Mouse (Mus musculus): ENCODE data around the gene B3gnt2.

B3gnt2 gene

DNA sequence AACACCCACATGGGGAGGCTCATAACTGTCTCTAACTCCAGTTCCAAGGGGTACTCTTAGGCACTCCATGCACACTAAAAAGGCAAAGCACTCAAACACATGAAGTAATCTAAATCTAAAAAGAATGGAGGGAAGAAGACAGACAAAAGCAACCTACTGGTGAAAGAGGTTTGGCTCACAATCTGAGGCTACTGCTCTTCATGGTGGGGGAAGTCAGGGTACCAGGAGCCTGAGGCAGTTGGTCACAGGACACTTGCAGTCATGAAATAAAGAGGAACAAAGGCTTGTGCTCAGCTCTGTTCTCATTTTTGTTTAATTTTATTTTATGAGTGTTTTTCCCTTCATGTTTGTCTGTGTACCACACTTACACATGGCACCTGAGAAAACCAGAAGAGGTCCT is 45.6 kb downstream of the B3gnt2 start:
- no peak for DNase-seq (ENCODE audit: low spot score)

DNA sequence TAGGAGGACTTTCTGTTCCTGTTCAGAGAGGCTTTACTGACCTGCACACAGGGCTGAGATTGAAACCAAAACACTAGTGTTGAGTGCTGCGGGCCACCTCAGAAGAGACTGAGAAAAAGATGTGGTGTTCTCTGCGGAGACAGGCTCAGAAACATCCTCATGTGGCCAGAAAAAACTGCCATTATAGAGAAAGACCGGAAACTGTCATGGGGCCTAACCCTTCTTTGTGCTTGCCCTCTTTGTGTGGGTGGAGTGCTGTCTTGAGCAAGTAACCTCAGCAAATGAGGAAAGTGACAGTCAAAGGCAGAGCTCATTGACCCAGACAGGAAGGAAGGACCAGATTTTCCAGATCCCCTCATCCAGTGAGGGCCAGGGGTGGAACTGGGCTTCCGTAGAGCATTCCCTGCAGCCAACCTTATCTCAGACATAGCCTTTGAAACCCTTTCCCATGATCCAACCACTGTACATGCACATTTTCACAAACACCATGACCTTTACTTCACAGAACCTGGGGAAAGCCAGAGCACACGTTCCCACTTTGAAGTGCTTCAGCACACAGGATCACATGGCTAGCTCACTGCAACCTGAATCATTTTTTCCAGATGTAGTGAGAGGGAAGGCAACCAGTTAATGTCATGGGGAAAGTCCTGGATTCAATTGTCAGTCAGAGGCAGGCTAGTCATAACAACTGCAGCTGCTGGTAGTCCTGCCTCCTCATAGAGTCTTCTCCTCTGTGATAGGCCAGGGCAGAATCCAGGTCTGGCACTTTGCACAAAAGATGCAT is 46.6 kb downstream of the B3gnt2 start:
- no peak for DNase-seq (ENCODE audit: low spot score)

DNA sequence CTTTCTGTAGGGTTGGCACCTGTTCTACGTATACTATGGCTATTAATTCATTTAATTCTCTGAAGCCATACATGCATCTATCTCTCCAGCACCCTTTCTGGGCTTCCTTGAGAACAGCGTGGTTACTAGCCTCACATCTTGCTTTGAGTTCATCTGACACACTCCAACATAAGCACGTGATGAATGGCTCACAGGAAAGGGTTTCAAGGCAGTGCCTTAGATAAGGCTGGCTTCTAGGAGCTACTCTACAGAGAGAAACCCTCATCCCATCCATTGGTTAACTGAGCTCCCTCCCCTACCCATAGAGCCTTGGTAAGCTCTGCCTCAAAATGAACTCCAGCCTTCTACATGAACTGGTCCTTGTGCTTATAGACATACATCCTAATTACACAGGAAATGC is 47.3 kb downstream of the B3gnt2 start:
- no peak for DNase-seq (ENCODE audit: low spot score)

GRCm38 (mm10) chr11:22811413-22811812 is 49.3 kb downstream of the B3gnt2 start:
- no peak for DNase-seq (ENCODE audit: low spot score)

DNA sequence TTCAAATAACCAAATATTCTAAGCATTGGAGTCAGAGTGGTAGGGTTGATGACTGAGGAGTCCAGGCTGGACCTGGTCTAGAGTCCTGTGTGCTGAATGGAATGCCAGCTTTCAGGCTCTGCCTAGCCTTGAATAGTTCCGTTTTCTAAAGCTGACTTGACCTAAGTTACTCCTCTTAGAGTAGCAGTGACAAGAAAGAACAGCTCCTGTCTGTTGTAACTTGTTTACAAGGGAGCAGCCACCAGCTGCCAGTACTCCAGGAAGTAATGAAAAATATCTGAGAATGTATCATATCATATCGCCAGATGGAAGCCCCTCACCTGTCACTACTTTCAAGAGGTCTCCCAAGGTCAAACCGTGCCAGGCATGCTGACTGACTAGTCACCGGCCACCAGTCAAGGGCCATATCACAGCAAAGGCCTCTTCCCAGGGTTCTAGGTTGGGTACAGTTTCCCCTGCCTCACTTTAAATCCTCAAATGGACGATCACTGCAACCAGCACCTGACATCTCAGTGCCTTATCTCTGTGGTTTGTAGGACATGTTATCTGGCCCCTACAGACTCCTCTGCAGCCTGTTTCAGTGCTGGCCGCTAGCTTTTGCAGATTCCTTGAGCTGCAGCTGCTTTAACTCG is 51.2 kb downstream of the B3gnt2 start:
- DNase-seq (ENCODE audit: low spot score), result no peak

- no peak for DNase-seq (ENCODE audit: low spot score)
These were observed 52.7 kb downstream of the B3gnt2 start for GRCm38 (mm10) chr11:22808040-22808439.

DNA sequence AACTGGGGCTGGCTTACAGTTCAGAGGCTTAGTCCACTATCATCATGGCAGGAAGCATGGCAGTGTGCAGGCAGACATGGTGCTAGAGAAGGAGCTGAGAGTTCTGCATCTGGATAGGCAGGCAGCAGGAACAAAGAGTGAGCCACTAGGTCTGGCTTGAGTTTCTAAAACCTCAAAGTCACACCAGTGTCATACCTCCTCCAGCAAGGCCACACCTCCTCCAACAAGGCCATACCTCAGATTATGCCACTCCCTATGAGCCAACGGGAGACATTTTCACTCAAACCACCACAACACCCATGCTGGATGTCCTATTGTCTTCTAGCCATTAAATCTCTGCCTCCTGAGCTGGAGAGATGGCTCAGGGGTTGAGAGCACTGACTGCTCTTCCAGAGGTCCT is 55.6 kb downstream of the B3gnt2 start:
- no peak for DNase-seq (ENCODE audit: low spot score)

GRCm38 (mm10) chr11:22799987-22800424 is 60.8 kb downstream of the B3gnt2 start:
- DNase-seq (ENCODE audit: low spot score), result peak; percentile 77

DNA sequence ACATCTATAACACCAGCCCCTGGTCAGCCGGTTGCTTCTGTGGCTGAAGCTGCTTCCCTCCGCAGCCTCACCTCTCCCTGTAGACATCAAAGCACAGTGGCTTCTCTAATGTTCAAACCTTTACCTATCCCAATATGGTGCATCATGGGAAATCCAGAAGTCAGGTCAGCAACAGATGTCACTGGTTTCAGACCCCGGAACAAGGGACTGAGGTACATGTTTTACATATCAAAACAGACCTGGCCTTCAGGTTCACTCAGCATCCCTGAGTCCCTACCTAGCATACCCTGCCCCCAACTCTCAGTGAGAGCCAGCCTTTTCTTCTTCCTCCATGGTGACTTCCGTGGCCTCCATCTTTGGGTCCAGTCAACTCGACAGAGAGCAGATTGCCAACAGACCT is 61.8 kb downstream of the B3gnt2 start:
- no peak for DNase-seq (ENCODE audit: low spot score)

DNA sequence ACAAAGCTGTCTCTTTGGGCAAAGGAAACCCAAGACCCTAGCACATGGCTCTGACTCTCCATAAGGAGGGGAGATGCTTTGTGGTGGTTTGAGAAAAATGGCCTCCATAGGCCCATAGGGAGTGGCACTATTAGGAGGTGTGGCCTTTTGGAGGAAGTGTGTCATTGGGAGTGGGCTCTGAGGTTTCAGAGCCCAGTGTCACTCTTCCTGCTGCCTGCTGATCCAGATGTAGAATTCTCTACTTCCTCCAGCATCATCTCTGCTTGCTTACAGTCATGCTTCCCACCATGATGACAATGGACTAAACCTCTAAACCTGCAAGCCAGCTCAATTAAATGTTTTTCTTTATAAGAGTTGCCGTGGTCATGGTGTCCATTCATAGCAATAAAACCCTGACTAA is 66.0 kb downstream of the B3gnt2 start:
- peak; percentile 18 for DNase-seq (ENCODE audit: low spot score)

DNA sequence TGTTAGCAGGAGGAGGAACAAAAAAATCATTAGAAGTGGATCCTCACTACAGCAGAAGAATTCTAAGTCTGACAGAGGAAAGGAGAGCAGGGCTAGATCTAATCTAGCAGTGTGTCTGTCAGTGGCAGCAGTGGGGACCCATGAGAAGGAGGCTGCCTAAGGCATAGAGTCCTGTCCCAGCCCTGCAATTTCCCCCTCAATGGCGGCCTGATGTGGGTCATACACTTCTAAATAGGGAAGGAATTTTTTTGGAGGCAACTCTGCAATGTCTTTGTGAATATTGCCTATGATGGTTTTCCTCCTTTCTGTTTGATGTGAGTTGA is 66.9 kb downstream of the B3gnt2 start:
- DNase-seq (ENCODE audit: low spot score), result peak; percentile 23

- DNase-seq (ENCODE audit: low spot score), result peak; percentile 14
These were observed 67.4 kb downstream of the B3gnt2 start for GRCm38 (mm10) chr11:22793176-22793880.

GRCm38 (mm10) chr11:22792149-22792548 is 68.6 kb downstream of the B3gnt2 start:
- DNase-seq (ENCODE audit: low spot score), result peak; percentile 1

- peak; percentile 25 for DNase-seq (ENCODE audit: low spot score)
These were observed 69.0 kb downstream of the B3gnt2 start for GRCm38 (mm10) chr11:22791726-22792125.

- peak; percentile 12 for DNase-seq (ENCODE audit: low spot score)
These were observed 72.9 kb downstream of the B3gnt2 start for GRCm38 (mm10) chr11:22787833-22788232.

- DNase-seq (ENCODE audit: low spot score), result no peak
These were observed 76.3 kb downstream of the B3gnt2 start for GRCm38 (mm10) chr11:22784477-22784876.

GRCm38 (mm10) chr11:22782705-22783124 is 78.0 kb downstream of the B3gnt2 start:
- DNase-seq (ENCODE audit: low spot score), result peak; percentile 36

- peak; percentile 26 for DNase-seq (ENCODE audit: low spot score)
These were observed 79.6 kb downstream of the B3gnt2 start for GRCm38 (mm10) chr11:22781190-22781589.

DNA sequence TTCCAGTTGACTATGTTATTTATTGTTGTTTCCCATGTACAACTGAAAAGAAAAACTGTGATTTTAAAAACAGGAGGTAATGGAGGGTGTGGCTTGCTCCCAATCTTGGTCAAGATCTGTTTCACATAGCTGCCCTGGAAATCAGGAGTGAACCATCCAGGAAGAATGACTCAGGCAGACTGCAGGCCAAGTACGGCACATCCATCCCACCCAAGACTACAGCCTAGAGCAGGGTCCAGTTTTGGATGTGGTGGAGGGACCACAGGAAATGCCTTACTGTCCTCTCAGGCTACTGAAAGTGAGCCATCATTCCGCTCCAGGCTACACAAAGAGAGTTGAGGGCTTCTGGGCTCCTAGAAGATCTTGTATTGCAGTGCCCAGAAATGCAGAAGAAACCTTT is 80.0 kb downstream of the B3gnt2 start:
- peak; percentile 22 for DNase-seq (ENCODE audit: low spot score)

DNA sequence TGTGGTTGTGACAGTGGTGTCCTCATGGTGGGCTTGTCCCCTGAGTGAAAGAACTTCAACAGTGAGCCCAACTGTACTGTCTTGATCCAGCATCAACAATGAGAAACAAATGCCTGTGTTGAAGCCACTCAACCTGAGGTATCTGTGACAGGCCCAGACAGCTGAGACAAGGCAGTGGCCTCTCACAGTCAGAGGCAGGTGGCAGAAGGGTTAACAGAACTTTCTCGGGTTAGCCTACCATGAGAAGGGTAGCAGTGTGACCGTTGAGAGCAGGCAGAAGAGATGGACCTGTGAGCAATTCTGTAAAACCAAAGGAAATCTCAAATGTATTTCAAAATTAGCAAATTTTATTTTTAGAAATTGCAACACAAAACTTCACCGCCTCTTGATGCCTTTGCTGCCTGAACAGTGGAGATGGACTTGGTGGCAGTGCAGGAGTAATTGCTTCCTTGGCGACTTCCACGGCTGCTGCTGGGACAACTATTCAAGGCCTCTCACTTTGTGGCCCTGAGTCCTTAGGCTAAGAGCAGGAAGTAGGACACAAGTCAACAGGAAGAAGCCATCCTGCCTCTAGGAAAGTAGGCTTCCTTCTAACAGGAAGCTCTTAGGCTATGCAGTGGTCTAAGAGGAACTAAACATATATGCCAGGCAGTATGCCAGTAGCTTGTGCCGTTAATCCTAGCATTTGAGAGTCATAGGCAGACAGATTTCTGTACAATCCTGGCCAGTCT is 80.8 kb downstream of the B3gnt2 start:
- DNase-seq (ENCODE audit: low spot score), result peak; percentile 20

GRCm38 (mm10) chr11:22778596-22778995 is 82.2 kb downstream of the B3gnt2 start:
- DNase-seq (ENCODE audit: low spot score), result peak; percentile 8

GRCm38 (mm10) chr11:22777531-22777930 is 83.2 kb downstream of the B3gnt2 start:
- peak; percentile 41 for DNase-seq (ENCODE audit: low spot score)
